Mouse (Mus musculus): ENCODE measurements at regions not wholly inside any gene's neighbourhood (a gene's known extent, or its start where the extent isn't known, plus 50 kb on each side); places are given as distances from the start of the nearest gene placed in this dataset.

GRCm38 (mm10) chr4:62755237-62755900, 195.7 kb downstream of the Rgs3 start:
- DNase-seq (ENCODE audit: low spot score in 2 of 2), result no peak

GRCm38 (mm10) chr4:62756721-62757206, 197.1 kb downstream of the Rgs3 start:
- no peak for DNase-seq (ENCODE audit: low spot score in 2 of 2)

DNA sequence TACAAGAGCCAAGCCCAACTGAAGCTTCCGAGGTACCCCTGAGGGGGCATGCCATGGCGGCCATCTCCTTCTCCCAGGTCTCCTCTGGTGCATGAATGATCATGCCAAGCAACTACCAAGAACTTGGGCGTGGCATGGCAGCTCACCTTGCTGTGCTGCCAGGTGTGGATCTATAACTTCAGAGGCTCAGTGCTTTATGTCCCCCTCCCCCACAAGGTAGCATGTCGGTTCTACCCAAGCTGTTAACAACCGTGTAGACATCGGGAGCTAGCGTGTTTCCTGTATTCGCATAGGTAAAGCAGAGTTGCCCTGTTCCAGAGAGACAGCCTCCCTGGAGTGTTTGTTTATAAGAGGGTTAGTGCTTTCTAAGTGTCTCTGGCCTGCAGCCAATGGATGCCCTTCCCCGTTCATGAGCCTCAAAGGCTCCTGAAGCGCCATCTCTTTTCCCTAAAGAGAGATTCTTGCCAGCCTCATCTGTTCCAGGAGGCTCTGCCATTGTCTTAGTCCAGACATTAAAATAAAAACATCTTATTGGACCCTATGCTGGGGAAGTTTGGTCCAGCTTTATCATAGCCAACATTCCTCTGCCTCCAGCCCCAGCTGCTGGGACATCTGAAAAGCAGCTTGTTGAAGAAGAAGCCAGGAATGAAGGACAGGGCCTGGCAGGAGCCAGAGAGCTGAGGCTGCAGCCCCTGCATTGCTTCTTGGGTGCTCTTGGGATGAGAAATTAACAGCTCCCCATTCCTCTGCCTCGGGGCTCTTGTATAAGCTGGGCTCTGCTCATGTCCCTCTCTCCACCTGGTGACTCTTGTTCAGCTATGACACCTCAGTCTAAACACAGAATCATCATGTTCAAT, 201.3 kb downstream of the Rgs3 start:
- DNase-seq (ENCODE audit: low spot score in 2 of 2), result no peak

- DNase-seq (ENCODE audit: low spot score in 2 of 2), result peak; percentile 55 to 87
Measured at GRCm38 (mm10) chr4:62761672-62762071, 202.0 kb downstream of the Rgs3 start.

DNA sequence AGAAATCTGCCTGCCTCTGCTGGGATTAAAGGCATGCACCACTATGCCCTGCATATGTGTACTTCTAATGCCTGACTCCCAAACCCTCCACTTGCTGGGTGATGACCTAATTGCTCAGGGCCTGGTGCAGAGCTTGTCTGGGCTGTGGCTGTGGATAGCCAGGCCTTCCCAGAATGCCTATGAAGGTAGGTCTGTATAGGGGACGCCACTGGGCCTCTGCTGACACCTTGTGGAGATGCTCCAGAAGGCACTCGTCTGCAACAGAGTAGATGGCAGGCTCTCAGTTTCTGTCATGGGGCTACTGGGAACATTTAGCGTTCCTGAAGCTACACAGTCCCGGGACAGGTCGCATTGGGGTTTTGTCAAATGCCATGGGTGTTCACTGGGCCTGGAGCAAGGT, 201.4 kb upstream of the Zfp618 start:
- DNase-seq (ENCODE audit: low spot score in 2 of 2), result peak; percentile 64 to 80

- no peak for DNase-seq (ENCODE audit: low spot score in 2 of 2)
Measured at GRCm38 (mm10) chr4:62769469-62770234, 195.7 kb upstream of the Zfp618 start.

DNA sequence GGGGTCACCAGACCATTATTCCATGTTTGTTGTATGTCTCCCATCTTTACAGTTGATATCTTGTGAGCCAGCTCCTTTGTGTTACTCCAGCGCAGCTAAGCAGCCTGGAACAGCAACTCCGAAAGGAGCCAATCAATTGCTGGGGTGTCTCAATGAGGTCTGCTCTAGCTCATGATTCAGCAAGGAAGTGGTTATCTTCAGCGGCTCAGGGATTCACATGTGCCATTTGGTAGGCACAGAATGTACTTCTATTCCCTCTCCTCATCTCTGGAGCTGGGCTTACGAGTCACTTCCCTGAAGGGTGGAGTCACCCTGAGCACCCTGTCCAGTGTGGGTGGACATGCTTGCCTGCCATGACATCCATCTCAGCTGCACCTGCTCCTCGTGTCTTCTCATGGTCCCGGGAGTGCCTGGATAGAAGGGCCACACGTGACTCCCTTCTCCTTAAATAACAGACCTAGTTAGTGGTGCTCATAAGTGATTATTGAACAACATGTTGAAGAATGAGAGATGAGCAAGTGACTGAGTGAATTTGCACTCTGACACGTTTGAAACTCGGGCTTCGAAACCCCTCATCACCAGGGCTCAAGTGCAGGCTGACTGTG, 190.3 kb upstream of the Zfp618 start:
- DNase-seq (ENCODE audit: low spot score in 2 of 2), result no peak

- no peak for DNase-seq (ENCODE audit: low spot score in 2 of 2)
Measured at GRCm38 (mm10) chr4:62776881-62777280, 188.5 kb upstream of the Zfp618 start.

DNA sequence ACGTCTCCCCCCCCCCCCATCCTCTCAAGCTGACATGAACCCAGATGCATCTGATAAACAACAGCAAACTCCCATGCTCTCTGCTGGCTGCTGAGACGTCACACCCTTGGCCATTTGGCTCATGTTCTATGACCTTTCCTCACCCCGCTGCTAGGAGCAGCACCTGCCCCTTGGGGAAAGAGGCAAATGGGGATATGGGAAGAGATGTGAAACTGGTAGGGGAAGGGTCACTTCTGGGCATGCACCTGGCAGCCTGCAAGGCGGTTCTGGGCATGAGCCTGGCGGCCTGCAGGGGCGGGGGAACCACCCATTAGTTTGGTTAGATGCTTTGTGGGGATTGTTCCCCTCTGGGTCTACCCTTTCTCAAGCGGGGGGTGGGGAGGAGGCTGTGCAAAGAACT, 187.9 kb upstream of the Zfp618 start:
- no peak for DNase-seq (ENCODE audit: low spot score in 2 of 2)

DNA sequence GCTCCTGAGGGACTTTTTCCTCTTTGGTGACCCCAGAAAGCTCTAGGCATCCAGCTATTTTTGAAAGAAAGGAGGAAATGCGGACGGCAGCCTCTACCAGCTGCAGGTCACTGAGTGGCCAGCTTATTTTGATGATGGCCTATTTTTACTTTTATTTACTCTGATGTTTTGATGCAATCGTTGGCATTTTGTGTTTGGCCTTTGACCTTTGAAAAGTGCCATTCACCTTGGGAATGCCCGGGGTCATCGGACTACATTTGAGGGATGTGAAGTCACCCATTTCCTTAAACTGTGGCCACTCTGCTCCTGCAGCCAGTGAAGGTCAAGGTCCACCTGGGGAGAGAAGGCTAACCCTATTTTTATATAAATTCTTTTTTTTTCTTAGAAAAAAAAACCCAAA, 186.8 kb upstream of the Zfp618 start:
- no peak for DNase-seq (ENCODE audit: low spot score in 2 of 2)

- peak; percentile 76 to 93 for DNase-seq (ENCODE audit: low spot score in 2 of 2)
Measured at GRCm38 (mm10) chr4:62780409-62780808, 185.0 kb upstream of the Zfp618 start.

- DNase-seq (ENCODE audit: low spot score in 2 of 2), result no peak
Measured at GRCm38 (mm10) chr4:62780837-62781236, 184.5 kb upstream of the Zfp618 start.

DNA sequence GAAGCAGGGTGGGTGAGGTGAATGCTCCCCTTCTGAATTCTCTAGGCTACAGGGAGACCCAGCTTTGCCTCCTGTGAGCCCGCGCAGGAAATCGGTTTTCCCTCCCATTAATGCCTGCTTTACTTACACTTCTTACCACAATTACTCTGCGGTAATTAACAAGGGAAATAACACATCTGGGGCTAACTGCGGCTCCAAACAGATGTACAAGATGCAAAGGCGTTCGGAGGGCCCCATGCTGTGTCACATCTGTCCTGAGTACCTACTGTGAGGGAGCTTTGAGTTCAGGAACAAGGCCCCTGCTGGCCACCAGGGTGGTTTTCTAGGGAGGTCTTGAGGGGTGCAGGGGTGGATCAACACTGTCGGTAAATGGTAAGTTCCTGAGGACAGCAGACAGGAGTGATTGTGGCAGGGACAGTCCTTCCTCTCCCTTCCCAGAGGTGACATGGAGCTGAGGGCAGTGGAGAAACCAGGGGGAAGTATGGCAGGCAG, 184.0 kb upstream of the Zfp618 start:
- no peak for DNase-seq (ENCODE audit: low spot score in 2 of 2)

- no peak for DNase-seq (ENCODE audit: low spot score in 2 of 2)
Measured at GRCm38 (mm10) chr4:62785711-62786110, 179.7 kb upstream of the Zfp618 start.

GRCm38 (mm10) chr4:62789696-62790095, 175.7 kb upstream of the Zfp618 start:
- no peak for DNase-seq (ENCODE audit: low spot score in 2 of 2)

GRCm38 (mm10) chr4:62793582-62793981, 171.8 kb upstream of the Zfp618 start:
- DNase-seq (ENCODE audit: low spot score in 2 of 2), result no peak

DNA sequence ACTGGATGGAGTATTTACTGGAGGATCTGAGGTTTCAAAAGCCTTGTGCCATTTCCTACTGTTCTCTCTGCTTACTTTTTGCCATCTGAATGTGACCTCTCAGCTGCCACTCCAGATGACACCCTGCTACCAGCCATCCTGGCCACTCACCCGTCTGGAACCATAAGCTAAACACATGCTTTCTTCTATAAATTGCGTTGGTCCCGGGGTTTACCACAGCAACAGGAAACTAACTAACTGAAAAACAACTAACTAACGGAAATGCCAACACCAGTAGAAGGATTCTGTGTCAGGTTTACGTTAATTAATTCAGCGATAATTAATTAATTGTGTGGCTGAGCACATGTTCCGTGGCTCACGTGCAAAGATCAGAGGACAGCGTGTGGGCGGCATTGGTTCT, 169.8 kb upstream of the Zfp618 start:
- DNase-seq (ENCODE audit: low spot score in 2 of 2), result no peak

GRCm38 (mm10) chr4:62799923-62800322, 165.4 kb upstream of the Zfp618 start:
- DNase-seq (ENCODE audit: low spot score in 2 of 2), result no peak

DNA sequence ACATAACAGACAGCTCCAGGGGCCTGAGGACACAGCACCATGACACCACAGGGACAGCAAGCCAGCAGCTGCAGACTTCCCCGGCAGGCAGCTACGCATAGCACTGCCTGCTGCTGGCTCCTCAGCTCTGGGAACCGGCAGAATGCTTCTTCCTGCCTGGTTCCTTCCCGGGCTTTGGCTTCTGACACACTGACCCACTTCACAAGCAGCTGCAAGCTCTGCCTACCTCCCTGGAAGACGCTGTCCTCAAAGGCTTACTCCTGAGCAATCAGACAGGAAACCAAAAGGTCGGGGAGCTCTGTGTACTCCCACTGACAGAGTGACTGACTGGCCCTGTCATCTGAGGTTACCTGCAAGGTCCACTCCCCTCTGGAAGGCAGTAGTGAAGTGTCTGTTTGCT, 159.5 kb upstream of the Zfp618 start:
- no peak for DNase-seq (ENCODE audit: low spot score in 2 of 2)

DNA sequence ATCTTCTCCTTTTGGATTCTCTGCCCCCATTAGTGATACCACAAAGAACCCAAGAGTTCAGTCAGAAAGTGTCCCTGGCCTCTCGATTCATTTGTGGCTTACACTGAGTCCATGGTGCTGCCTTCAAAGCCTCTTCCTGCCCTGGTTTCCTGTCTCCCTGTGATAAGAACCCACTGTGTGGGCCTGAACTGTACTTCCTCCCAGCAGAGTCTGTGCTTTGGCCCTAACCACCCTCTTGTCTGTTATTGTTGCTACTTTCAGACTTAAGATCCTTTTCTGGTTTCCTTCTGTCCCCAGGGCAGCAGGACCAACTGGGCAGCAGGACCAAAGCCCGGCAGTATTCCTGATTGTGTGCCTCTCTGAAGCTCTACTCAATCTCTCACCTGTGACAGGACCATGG, 158.6 kb upstream of the Zfp618 start:
- no peak for DNase-seq (ENCODE audit: low spot score in 2 of 2)

- DNase-seq (ENCODE audit: low spot score in 2 of 2), result no peak
Measured at GRCm38 (mm10) chr4:62807926-62808552, 157.3 kb upstream of the Zfp618 start.
